ENCODE assay signal across 14 mouse cellular contexts in the genomic region with DNA sequence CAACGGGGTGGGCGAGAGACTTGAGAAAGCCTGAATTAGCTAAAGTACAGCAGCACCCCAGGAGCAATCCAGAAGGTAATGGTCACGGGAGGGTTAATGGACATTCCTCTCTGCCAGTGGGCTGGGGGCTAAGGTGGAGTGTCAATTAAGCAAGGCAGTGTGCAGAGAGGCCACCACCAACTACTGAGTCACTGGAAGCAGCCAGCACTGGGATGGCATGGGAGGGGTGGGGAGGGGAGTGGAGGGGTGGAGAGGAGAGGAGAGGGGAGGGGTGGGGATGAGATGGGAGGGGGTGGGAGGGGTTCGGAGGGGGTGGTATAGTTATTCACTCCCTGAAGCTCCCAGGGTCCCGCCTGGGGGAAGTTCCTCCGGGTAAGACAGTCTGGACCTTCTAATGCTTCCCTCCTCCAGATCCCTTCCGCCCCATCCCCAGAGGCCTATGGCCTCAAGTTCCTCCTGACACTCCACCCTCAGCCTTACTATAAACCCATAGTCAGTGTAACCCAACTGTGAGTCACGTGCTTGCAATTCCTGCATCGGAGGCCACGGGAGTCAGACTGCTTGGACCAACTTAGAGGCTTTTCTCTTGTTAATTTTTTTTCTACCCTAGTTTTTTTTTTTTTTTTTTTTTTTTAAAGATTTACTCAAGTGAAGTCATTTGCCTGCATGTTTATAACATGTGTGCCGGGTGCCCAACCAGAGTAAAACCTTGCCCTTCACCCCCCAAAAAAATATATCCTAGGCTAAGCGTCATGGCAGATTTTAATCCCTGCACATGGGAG. TPM values are rescaled to one million over a fixed set of nuclear protein-coding genes. Genes with fewer than 3 reads are reported as not detected.
DNase-seq lines count a peak whose midpoint lies in the region; ATAC-seq and TF ChIP-seq lines count a peak whose summit lies in the region.
"Had no signal": no experiment of that assay in that cellular context is flagged by ENCODE, and none has a peak within 500 bp of the region (broad histone marks: within the 10 kb centered on the region; RNA-seq: fewer than 3 reads in every experiment).

No protein-coding gene starts in this region.

- no peak for DNase-seq in kidney, postnatal 36 days
- peak; percentile 52 for DNase-seq in adipocyte (ENCODE audit: low spot score)
- DNase-seq in Muller cell, postnatal 12 days (ENCODE audit: inconsistent ontology term): no peak
- DNase-seq in spleen, postnatal 36 days (ENCODE audit: low spot score in 2 of 2): no peak
- DNase-seq: adrenal gland, postnatal 10 days; thymus, postnatal 14 days had no signal

- H3K4me1 ChIP-seq in kidney, embryonic 14.5 days (ENCODE audit: control insufficient read depth, insufficient read depth, low read length): peaks cover 18% of the 10 kb centered on the region
- H3K4me1 ChIP-seq in ES-Bruce4 (ENCODE audit: control insufficient read depth, insufficient read depth, low read length): peaks cover 17% of the 10 kb centered on the region
- H3K4me1 ChIP-seq in megakaryocyte, embryonic 14.5 days: peaks cover 91% of the 10 kb centered on the region

- H3K27ac ChIP-seq in kidney, embryonic 14.5 days (ENCODE audit: low read depth, low read length): no peak overlapping the region
- peak overlapping the region; percentile 95 for H3K27ac ChIP-seq in ES-Bruce4 (ENCODE audit: insufficient read depth, low read length)
- H3K27ac ChIP-seq: heart, embryonic 13.5 days; hindbrain, embryonic 13.5 days; limb, embryonic 15.5 days had no signal

- TF ChIP-seq CTCF in ES-Bruce4 (IDR thresholded peaks at IDR 0.05; ENCODE audit: low read depth, low read length): no peak

- H3K9me3 ChIP-seq in kidney, embryonic 14.5 days (ENCODE audit: control insufficient read depth, low read length): no peaks in the 10 kb centered on the region
- H3K9me3 ChIP-seq in ES-Bruce4 (replicated peaks; ENCODE audit: control insufficient read depth, insufficient read depth, low read length, poor library complexity, severe bottlenecking): no peaks in the 10 kb centered on the region
- H3K9me3 ChIP-seq in megakaryocyte, embryonic 14.5 days: no peaks in the 10 kb centered on the region
- H3K9me3 ChIP-seq: heart, embryonic 13.5 days; hindbrain, embryonic 13.5 days; limb, embryonic 15.5 days had no signal

- peak; percentile 53; the same call in 1 of the 2 replicates for TF ChIP-seq EP300 in ES-Bruce4 (IDR thresholded peaks at IDR 0.05; ENCODE audit: insufficient read depth, low read depth, low read length)

- H3K4me2 ChIP-seq in kidney, embryonic 14.5 days (replicated peaks; ENCODE audit: low read depth, low read length): no peak overlapping the region
- H3K4me2 ChIP-seq: heart, embryonic 13.5 days; hindbrain, embryonic 13.5 days; limb, embryonic 15.5 days; midbrain, embryonic 11.5 days had no signal

- H3K9ac ChIP-seq in kidney, embryonic 14.5 days (ENCODE audit: low read depth, low read length): no peak overlapping the region
- peak overlapping the region; percentile 46 for H3K9ac ChIP-seq in ES-Bruce4 (ENCODE audit: low read depth, poor library complexity, severe bottlenecking)
- H3K9ac ChIP-seq: heart, embryonic 13.5 days; hindbrain, embryonic 13.5 days; limb, embryonic 15.5 days had no signal

- H3K27me3 ChIP-seq in kidney, embryonic 14.5 days (ENCODE audit: control insufficient read depth, insufficient read depth, low read length): no peaks in the 10 kb centered on the region
- no peaks in the 10 kb centered on the region for H3K27me3 ChIP-seq in ES-Bruce4 (ENCODE audit: control insufficient read depth, insufficient read depth, low read length, poor library complexity, severe bottlenecking)
- H3K27me3 ChIP-seq in megakaryocyte, embryonic 14.5 days (replicated peaks): no peaks in the 10 kb centered on the region
- H3K27me3 ChIP-seq: hindbrain, embryonic 13.5 days; limb, embryonic 15.5 days had no signal

- 0 out of 2 replicates have a peak, but pooled peaks have one; percentile 50 for ATAC-seq in kidney, embryonic 14.5 days (ENCODE audit: low FRiP score, low TSS enrichment)

- TF ChIP-seq POLR2A in ES-Bruce4 (IDR thresholded peaks at IDR 0.05; ENCODE audit: insufficient read depth, low read length): no peak

- H3K4me3 ChIP-seq in kidney, embryonic 14.5 days (ENCODE audit: low read length): no peak overlapping the region
- no peak overlapping the region for H3K4me3 ChIP-seq in ES-Bruce4 (ENCODE audit: low read depth, low read length)
- peak overlapping the region; percentile 62 for H3K4me3 ChIP-seq in megakaryocyte, embryonic 14.5 days (replicated peaks)
- H3K4me3 ChIP-seq: heart, embryonic 13.5 days; hindbrain, embryonic 13.5 days; limb, embryonic 15.5 days had no signal

- H3K36me3 ChIP-seq in kidney, embryonic 14.5 days (ENCODE audit: control insufficient read depth, insufficient read depth, low read length): no peaks in the 10 kb centered on the region
- H3K36me3 ChIP-seq in ES-Bruce4 (ENCODE audit: control insufficient read depth, insufficient read depth, low read length, poor library complexity, severe bottlenecking): no peaks in the 10 kb centered on the region
- no peaks in the 10 kb centered on the region for H3K36me3 ChIP-seq in megakaryocyte, embryonic 14.5 days (replicated peaks; ENCODE audit: low read length)
- H3K36me3 ChIP-seq: heart, embryonic 13.5 days; hindbrain, embryonic 13.5 days; limb, embryonic 15.5 days had no signal

- WGBS in kidney, embryonic 14.5 days: 35% methylated on average over 11 of the region's 12 CpGs

RNA-seq across cellular contexts. Expression of a gene that starts 12.1 kb away (rescaled TPM):
- 35.3 and 45.2 TPM in 2 replicates for polyA plus RNA-seq in kidney, embryonic 14.5 days (2014; fragmentation: Nextera tagmentation; extraction: Ambion mirVana)
- 222 and 227 TPM in 2 replicates for polyA plus RNA-seq in ES-Bruce4 (2011; ENCODE audit: insufficient read depth, insufficient read length, low read depth, missing spikeins)
- 177 and 233 TPM in 2 replicates for polyA plus RNA-seq in megakaryocyte, embryonic 14.5 days (2012; ENCODE audit: insufficient read depth, low replicate concordance)

RNA-seq across cellular contexts. Expression of a gene that starts 22.4 kb away (rescaled TPM):
- 11.8 and 18.2 TPM in 2 replicates for polyA plus RNA-seq in kidney, embryonic 14.5 days (2014; fragmentation: Nextera tagmentation; extraction: Ambion mirVana)
- 7.5 and 7.7 TPM in 2 replicates for polyA plus RNA-seq in ES-Bruce4 (2011; ENCODE audit: insufficient read depth, insufficient read length, low read depth, missing spikeins)
- 7.1 and 9.2 TPM in 2 replicates for polyA plus RNA-seq in megakaryocyte, embryonic 14.5 days (2012; ENCODE audit: insufficient read depth, low replicate concordance)

RNA-seq across cellular contexts. Expression of a gene that starts 54.2 kb away (rescaled TPM):
- polyA plus RNA-seq in kidney, embryonic 14.5 days (2014; fragmentation: Nextera tagmentation; extraction: Ambion mirVana): not detected in 2 replicates
- 0.29 TPM in 1 of 2 replicates, not detected in the other for polyA plus RNA-seq in ES-Bruce4 (2011; ENCODE audit: insufficient read depth, insufficient read length, low read depth, missing spikeins)
- polyA plus RNA-seq in megakaryocyte, embryonic 14.5 days (2012; ENCODE audit: insufficient read depth, low replicate concordance): not detected in 2 replicates
- polyA plus RNA-seq: heart, embryonic 13.5 days; hindbrain, embryonic 13.5 days; limb, embryonic 15.5 days; midbrain, embryonic 11.5 days; neural tube, embryonic 11.5 days had no signal
